Mouse (Mus musculus) CH12.LX (cell line): ENCODE results near the gene Bsn.

Experiments used
- CHD2 ChIP-seq: IDR thresholded peaks from 2 replicates; pipeline ENCODE4 v1.6.1; 2011; ENCODE audit warnings: low read length, improper control_type of control experiment
- CTCF ChIP-seq, 2 experiments: IDR thresholded peaks in 1 of 2; conservative IDR thresholded peaks in 1 of 2; 2 replicates each; pipeline ENCODE4 v1.5.1; 2011 to 2012; ENCODE audit warnings: low read depth in 2 of 2, low read length in 2 of 2, improper control_type of control experiment in 1 of 2, inconsistent platforms in 1 of 2, mild to moderate bottlenecking in 1 of 2, moderate library complexity in 1 of 2
- ELF1 ChIP-seq: IDR thresholded peaks from 2 replicates; pipeline ENCODE4 v1.6.1; 2014; ENCODE audit warnings: low read depth, mild to moderate bottlenecking, inconsistent platforms, low read length, improper control_type of control experiment
- EP300 ChIP-seq: IDR thresholded peaks from 2 replicates; pipeline ENCODE4 v1.6.1; 2011; ENCODE audit warnings: low read length, improper control_type of control experiment
- GABPA ChIP-seq: IDR thresholded peaks from 2 replicates; pipeline ENCODE4 v1.6.1; 2012; ENCODE audit warnings: low read depth, low read length, improper control_type of control experiment, inconsistent platforms; ENCODE audit not compliant: insufficient replicate concordance
- JUN ChIP-seq: IDR thresholded peaks from 2 replicates; pipeline ENCODE4 v1.6.1; 2011; ENCODE audit warnings: low read depth, mild to moderate bottlenecking, low read length, improper control_type of control experiment, moderate library complexity; ENCODE audit not compliant: insufficient read depth
- MAX ChIP-seq: IDR thresholded peaks from 2 replicates; pipeline ENCODE4 v1.6.1; 2011; ENCODE audit warnings: low read length, improper control_type of control experiment
- MEF2A ChIP-seq: IDR thresholded peaks from 2 replicates; pipeline ENCODE4 v1.6.1; 2014; ENCODE audit warnings: low read depth, mild to moderate bottlenecking, inconsistent platforms, low read length, improper control_type of control experiment, borderline replicate concordance
- NELFE ChIP-seq: IDR thresholded peaks from 2 replicates; pipeline ENCODE4 v1.6.1; 2011; ENCODE audit warnings: low read depth, low read length, improper control_type of control experiment
- POLR2A ChIP-seq: IDR thresholded peaks from 2 replicates; pipeline ENCODE4 v1.6.1; 2011; ENCODE audit warnings: low read depth, mild to moderate bottlenecking, improper control_type of control experiment, low read length
- USF1 ChIP-seq: IDR thresholded peaks from 2 replicates; pipeline ENCODE4 v1.6.1; 2014; ENCODE audit warnings: low read depth, mild to moderate bottlenecking, inconsistent platforms, low read length, improper control_type of control experiment
- USF2 ChIP-seq: conservative IDR thresholded peaks from 2 replicates; pipeline ENCODE4 v1.6.1; 2011; ENCODE audit warnings: low read depth, low read length, improper control_type of control experiment

DNA sequence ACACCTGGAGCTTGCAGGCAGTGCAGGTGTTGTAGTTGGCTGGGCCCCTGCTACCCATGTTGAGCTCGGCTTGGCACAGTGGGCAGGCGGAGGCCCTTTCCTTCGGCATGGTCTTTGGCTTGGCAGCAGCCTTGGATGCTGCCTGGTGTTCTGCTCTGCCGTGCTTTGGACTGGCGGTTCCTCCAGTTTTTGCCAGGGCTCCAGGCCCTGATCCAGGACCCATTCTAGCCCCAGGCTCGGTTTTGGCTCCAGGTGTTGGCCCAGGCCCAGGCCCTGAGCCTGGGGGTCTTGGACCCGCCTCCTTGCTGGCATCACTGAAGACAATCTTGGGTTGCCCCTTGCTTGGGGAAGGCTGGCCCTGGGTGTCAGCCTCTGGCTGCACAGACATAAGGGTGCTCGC lies 64.5 kb downstream of the Bsn start:
- TF ChIP-seq MAX (no peak), USF2 (no peak), CTCF (conservative IDR thresholded peaks at IDR 0.05 in 1 of 2, IDR thresholded peaks at IDR 0.05 in 1 of 2; ENCODE audit: low read depth in 2 of 2, low read length in 2 of 2) (no peak), USF1 (no peak), MEF2A (no peak), GABPA (no peak), POLR2A (no peak), EP300 (no peak), JUN (no peak), CHD2 (no peak), ELF1 (no peak), NELFE (no peak)
